Mouse (Mus musculus): ENCODE data around the gene Rsph10b. TPM values are rescaled to one million over a fixed set of nuclear protein-coding genes. Genes with fewer than 3 reads are reported as not detected.

Rsph10b gene
- polyA plus RNA-seq, 1 experiment = 9.4 TPM

- no peak for TF ChIP-seq POLR2A (IDR thresholded peaks at IDR 0.05; ENCODE audit: borderline replicate concordance, extremely low read depth, insufficient read depth, insufficient read length, poor library complexity, severe bottlenecking)
- TF ChIP-seq CTCF (IDR thresholded peaks at IDR 0.05; ENCODE audit: borderline replicate concordance, extremely low read depth, insufficient read depth, insufficient read length) = no peak
- no peak for DNase-seq (ENCODE audit: low read depth)
Observed at GRCm38 (mm10) chr5:143916221-143916620, 16.6 kb upstream of the Rsph10b start.

GRCm38 (mm10) chr5:143917418-143917817 lies 15.4 kb upstream of the Rsph10b start:
- TF ChIP-seq POLR2A (IDR thresholded peaks at IDR 0.05; ENCODE audit: borderline replicate concordance, extremely low read depth, insufficient read depth, insufficient read length, poor library complexity, severe bottlenecking) (no peak), CTCF (IDR thresholded peaks at IDR 0.05; ENCODE audit: borderline replicate concordance, extremely low read depth, insufficient read depth, insufficient read length) (peak; percentile 55; the same call in 1 of the 2 replicates)
- DNase-seq (ENCODE audit: low read depth) = peak; percentile 66

GRCm38 (mm10) chr5:143918120-143918519 lies 14.7 kb upstream of the Rsph10b start:
- no peak for TF ChIP-seq CTCF (IDR thresholded peaks at IDR 0.05; ENCODE audit: borderline replicate concordance, extremely low read depth, insufficient read depth, insufficient read length)
- no peak for TF ChIP-seq POLR2A (IDR thresholded peaks at IDR 0.05; ENCODE audit: borderline replicate concordance, extremely low read depth, insufficient read depth, insufficient read length, poor library complexity, severe bottlenecking)
- DNase-seq (ENCODE audit: low read depth) = no peak

GRCm38 (mm10) chr5:143924781-143925452 lies 7.9 kb upstream of the Rsph10b start:
- DNase-seq (ENCODE audit: low read depth) = no peak

GRCm38 (mm10) chr5:143927875-143928274 lies 5.0 kb upstream of the Rsph10b start, which contains the start of gene Gm42421:
Gm42421 (plus strand) TSS chr5:143928175.
- no peak for DNase-seq (ENCODE audit: low read depth)
- TF ChIP-seq CTCF (IDR thresholded peaks at IDR 0.05; ENCODE audit: borderline replicate concordance, extremely low read depth, insufficient read depth, insufficient read length) (no peak), POLR2A (IDR thresholded peaks at IDR 0.05; ENCODE audit: borderline replicate concordance, extremely low read depth, insufficient read depth, insufficient read length, poor library complexity, severe bottlenecking) (no peak)

More at GRCm38 (mm10) chr5:143924781-143925452, 7.9 kb upstream of the Rsph10b start:
- TF ChIP-seq CTCF (IDR thresholded peaks at IDR 0.05; ENCODE audit: borderline replicate concordance, extremely low read depth, insufficient read depth, insufficient read length) (no peak), POLR2A (IDR thresholded peaks at IDR 0.05; ENCODE audit: borderline replicate concordance, extremely low read depth, insufficient read depth, insufficient read length, poor library complexity, severe bottlenecking) (no peak)

- TF ChIP-seq POLR2A (IDR thresholded peaks at IDR 0.05; ENCODE audit: borderline replicate concordance, extremely low read depth, insufficient read depth, insufficient read length, poor library complexity, severe bottlenecking) = no peak
- no peak for TF ChIP-seq CTCF (IDR thresholded peaks at IDR 0.05; ENCODE audit: borderline replicate concordance, extremely low read depth, insufficient read depth, insufficient read length)
Observed at GRCm38 (mm10) chr5:143929291-143929690, 3.5 kb upstream of the Rsph10b start.

GRCm38 (mm10) chr5:143930656-143931055 lies 2.2 kb upstream of the Rsph10b start:
- no peak for TF ChIP-seq CTCF (IDR thresholded peaks at IDR 0.05; ENCODE audit: borderline replicate concordance, extremely low read depth, insufficient read depth, insufficient read length)
- TF ChIP-seq POLR2A (IDR thresholded peaks at IDR 0.05; ENCODE audit: borderline replicate concordance, extremely low read depth, insufficient read depth, insufficient read length, poor library complexity, severe bottlenecking) = no peak
- no peak for DNase-seq (ENCODE audit: low read depth)

More at GRCm38 (mm10) chr5:143929291-143929690, 3.5 kb upstream of the Rsph10b start:
- DNase-seq (ENCODE audit: low read depth) = no peak

GRCm38 (mm10) chr5:143931863-143932580 lies 813 bp upstream of the Rsph10b start:
- no peak for DNase-seq (ENCODE audit: low read depth)
- TF ChIP-seq POLR2A (IDR thresholded peaks at IDR 0.05; ENCODE audit: borderline replicate concordance, extremely low read depth, insufficient read depth, insufficient read length, poor library complexity, severe bottlenecking) (no peak), CTCF (IDR thresholded peaks at IDR 0.05; ENCODE audit: borderline replicate concordance, extremely low read depth, insufficient read depth, insufficient read length) (no peak)

GRCm38 (mm10) chr5:143933414-143933813 lies 579 bp downstream of the Rsph10b start:
- no peak for DNase-seq (ENCODE audit: low read depth)
- no peak for TF ChIP-seq CTCF (IDR thresholded peaks at IDR 0.05; ENCODE audit: borderline replicate concordance, extremely low read depth, insufficient read depth, insufficient read length)
- TF ChIP-seq POLR2A (IDR thresholded peaks at IDR 0.05; ENCODE audit: borderline replicate concordance, extremely low read depth, insufficient read depth, insufficient read length, poor library complexity, severe bottlenecking) = no peak

GRCm38 (mm10) chr5:143933875-143934274 lies 1.0 kb downstream of the Rsph10b start:
- DNase-seq (ENCODE audit: low read depth) = no peak
- TF ChIP-seq CTCF (IDR thresholded peaks at IDR 0.05; ENCODE audit: borderline replicate concordance, extremely low read depth, insufficient read depth, insufficient read length) = no peak
- no peak for TF ChIP-seq POLR2A (IDR thresholded peaks at IDR 0.05; ENCODE audit: borderline replicate concordance, extremely low read depth, insufficient read depth, insufficient read length, poor library complexity, severe bottlenecking)

GRCm38 (mm10) chr5:143936156-143936555 lies 3.3 kb downstream of the Rsph10b start:
- TF ChIP-seq POLR2A (IDR thresholded peaks at IDR 0.05; ENCODE audit: borderline replicate concordance, extremely low read depth, insufficient read depth, insufficient read length, poor library complexity, severe bottlenecking) (no peak), CTCF (IDR thresholded peaks at IDR 0.05; ENCODE audit: borderline replicate concordance, extremely low read depth, insufficient read depth, insufficient read length) (no peak)
- DNase-seq (ENCODE audit: low read depth) = no peak
